Mouse (Mus musculus) C2C12 (cell line): ENCODE measurements around the gene Sp6.

ENCODE experiments used
- CEBPB ChIP-seq: IDR thresholded peaks from one replicate; pipeline ENCODE4 v1.6.1; 2011; ENCODE audit warnings: low read depth, mild to moderate bottlenecking, control low read depth, moderate library complexity
- CTCF ChIP-seq: IDR thresholded peaks from one replicate; pipeline ENCODE4 v1.5.1; 2011; ENCODE audit not compliant: control insufficient read depth, insufficient read depth, insufficient read length

- TF ChIP-seq CEBPB, result no peak
- TF ChIP-seq CTCF, result no peak
Observed at GRCm38 (mm10) chr11:97050944-97051586, 37.9 kb downstream of the Sp6 start.
